Mouse (Mus musculus): ENCODE data around the gene Csnk1g2.

GRCm38 (mm10) chr10:80602698-80603325, 19.8 kb upstream of the Csnk1g2 start, which contains the start of the genes Scamp4 and Adat3:
- TF ChIP-seq CTCF (IDR thresholded peaks at IDR 0.05; ENCODE audit: low read depth), result no peak
- no peak for TF ChIP-seq EP300 (optimal IDR thresholded peaks at IDR 0.05)
